28 mouse cellular contexts compared by ENCODE assay signal in genomic region chr14:59052421-59052820, GRCm38 (mm10).
"Had no signal": no experiment of that assay in that cellular context is flagged by ENCODE, and none has a peak within 500 bp of the region (broad histone marks: within the 10 kb centered on the region; RNA-seq: fewer than 3 reads in every experiment).

No protein-coding gene starts in this region.

- H3K9me3 ChIP-seq: embryonic facial prominence, embryonic 10.5 days; embryonic facial prominence, embryonic 12.5 days; embryonic facial prominence, embryonic 13.5 days; embryonic facial prominence, embryonic 15.5 days; forebrain, embryonic 10.5 days; forebrain, embryonic 12.5 days; forebrain, embryonic 13.5 days; forebrain, embryonic 15.5 days had no signal

- H3K4me3 ChIP-seq: embryonic facial prominence, embryonic 10.5 days; embryonic facial prominence, embryonic 12.5 days; embryonic facial prominence, embryonic 13.5 days; embryonic facial prominence, embryonic 15.5 days; erythroblast, embryonic 14.5 days; forebrain, embryonic 10.5 days; forebrain, embryonic 12.5 days; forebrain, embryonic 13.5 days; forebrain, embryonic 15.5 days; gastrocnemius, adult 2 months; heart, adult 2 months had no signal

- H3K27me3 ChIP-seq: embryonic facial prominence, embryonic 12.5 days; embryonic facial prominence, embryonic 13.5 days; embryonic facial prominence, embryonic 15.5 days; forebrain, embryonic 12.5 days; forebrain, embryonic 13.5 days; forebrain, embryonic 15.5 days had no signal

- H3K36me3 ChIP-seq: embryonic facial prominence, embryonic 10.5 days; embryonic facial prominence, embryonic 12.5 days; embryonic facial prominence, embryonic 13.5 days; embryonic facial prominence, embryonic 15.5 days; forebrain, embryonic 10.5 days; forebrain, embryonic 12.5 days; forebrain, embryonic 15.5 days had no signal

- H3K4me1 ChIP-seq: embryonic facial prominence, embryonic 13.5 days; embryonic facial prominence, embryonic 15.5 days had no signal

- ATAC-seq: forebrain, embryonic 13.5 days; forebrain, embryonic 14.5 days; forebrain, embryonic 15.5 days; forebrain, embryonic 16.5 days; forebrain, postnatal 0 days had no signal

- H3K27ac ChIP-seq: embryonic facial prominence, embryonic 10.5 days; embryonic facial prominence, embryonic 12.5 days; embryonic facial prominence, embryonic 13.5 days; embryonic facial prominence, embryonic 15.5 days; forebrain, embryonic 10.5 days; forebrain, embryonic 12.5 days; forebrain, embryonic 13.5 days; forebrain, embryonic 15.5 days; gastrocnemius, adult 2 months; heart, adult 2 months had no signal

- H3K9ac ChIP-seq: embryonic facial prominence, embryonic 12.5 days; embryonic facial prominence, embryonic 13.5 days; embryonic facial prominence, embryonic 15.5 days; forebrain, embryonic 12.5 days; forebrain, embryonic 13.5 days; forebrain, embryonic 15.5 days; forebrain, postnatal 0 days had no signal

- DNase-seq: cerebellum, adult 8-10 months; cerebellum, adult 9-10 months; cerebellum, adult 9-11 months; cerebellum, postnatal 10 days; cerebellum, postnatal 14 days; cerebellum, postnatal 25 days; cerebellum, postnatal 36 days; embryo, embryonic 11 days; forebrain, postnatal 0 days; gastrocnemius, adult 2 months; gastrocnemius, postnatal 10 days; gastrocnemius, postnatal 14 days; gastrocnemius, postnatal 25 days; gastrocnemius, postnatal 36 days; heart, adult 11 months; heart, adult 18-20 months; heart, adult 2 months had no signal

- H3K4me2 ChIP-seq: embryonic facial prominence, embryonic 12.5 days; embryonic facial prominence, embryonic 13.5 days; embryonic facial prominence, embryonic 15.5 days; forebrain, embryonic 12.5 days; forebrain, embryonic 13.5 days; forebrain, embryonic 15.5 days had no signal
